Mouse (Mus musculus) kidney, postnatal 14 days (tissue): ENCODE results near the gene Sgcd.
"Not testable (repeated sequence)": the region's sequence is repeated elsewhere in the genome, so short reads cannot be mapped to it uniquely, and the experiment has no call there.

Source experiments
- DNase-seq: peaks from one replicate; pipeline ENCODE4 v3.0.0; 2022; ENCODE audit warnings: mixed read lengths

The Sgcd gene

GRCm38 (mm10) chr11:47446337-47446736 is 542.4 kb downstream of the Sgcd start:
- DNase-seq: no peak

GRCm38 (mm10) chr11:47445683-47446082 is 543.1 kb downstream of the Sgcd start:
- no peak for DNase-seq

- DNase-seq: no peak
Measured at GRCm38 (mm10) chr11:47442266-47442665, 546.5 kb downstream of the Sgcd start.

- no peak for DNase-seq
Measured at GRCm38 (mm10) chr11:47399607-47400006, 589.2 kb downstream of the Sgcd start.

GRCm38 (mm10) chr11:47390798-47391197 is 598.0 kb downstream of the Sgcd start:
- DNase-seq: not testable (repeated sequence)

GRCm38 (mm10) chr11:47389327-47389726 is 599.4 kb downstream of the Sgcd start:
- no peak for DNase-seq

GRCm38 (mm10) chr11:47387726-47388125 is 601.0 kb downstream of the Sgcd start:
- DNase-seq: peak; percentile 5

- DNase-seq: no peak
Measured at GRCm38 (mm10) chr11:47386136-47386535, 602.6 kb downstream of the Sgcd start.

- DNase-seq: no peak
Measured at GRCm38 (mm10) chr11:47379630-47379958, 609.2 kb downstream of the Sgcd start.

GRCm38 (mm10) chr11:47378843-47379629 is 609.7 kb downstream of the Sgcd start:
- peak; percentile 63 for DNase-seq

- DNase-seq: no peak
Measured at GRCm38 (mm10) chr11:47377421-47377820, 611.3 kb downstream of the Sgcd start.

GRCm38 (mm10) chr11:47376915-47377314 is 611.9 kb downstream of the Sgcd start:
- DNase-seq: no peak

GRCm38 (mm10) chr11:47371616-47372015 is 617.2 kb downstream of the Sgcd start:
- DNase-seq: no peak

GRCm38 (mm10) chr11:47351585-47351984 is 637.2 kb downstream of the Sgcd start:
- DNase-seq: no peak

GRCm38 (mm10) chr11:47343486-47343885 is 645.3 kb downstream of the Sgcd start:
- DNase-seq: no peak

GRCm38 (mm10) chr11:47333702-47334101 is 655.1 kb downstream of the Sgcd start:
- DNase-seq: no peak

- DNase-seq: peak; percentile 6
Measured at GRCm38 (mm10) chr11:47305579-47305978, 683.2 kb downstream of the Sgcd start.

GRCm38 (mm10) chr11:47304702-47305450 is 683.9 kb downstream of the Sgcd start:
- peak; percentile 51 for DNase-seq

- DNase-seq: no peak
Measured at GRCm38 (mm10) chr11:47299777-47300176, 689.0 kb downstream of the Sgcd start.

GRCm38 (mm10) chr11:47297805-47298340 is 690.9 kb downstream of the Sgcd start:
- no peak for DNase-seq

- no peak for DNase-seq
Measured at GRCm38 (mm10) chr11:47294741-47295140, 694.0 kb downstream of the Sgcd start.

GRCm38 (mm10) chr11:47276586-47276985 is 712.2 kb downstream of the Sgcd start:
- DNase-seq: no peak

GRCm38 (mm10) chr11:47268556-47268955 is 720.2 kb downstream of the Sgcd start:
- no peak for DNase-seq
